Mouse (Mus musculus) stomach, adult 2 months (tissue): ENCODE measurements around the gene H2-Ab1. TPM values are rescaled to one million over a fixed set of nuclear protein-coding genes. Genes with fewer than 3 reads are reported as not detected.

Source experiments
- polyA plus RNA-seq: library from polyadenylated mRNA; depleted of rRNA; stranded (reverse); fragments of >200 nt; gene quantifications from 2 replicates; pipeline ENCODE4 v1.2.3, GENCODE M21; 2012; rRNA removed

The H2-Ab1 gene
- polyA plus RNA-seq = 153 and 391 TPM in 2 replicates

GRCm38 (mm10) chr17:34257594-34258375 lies at the start of gene H2-Ab1:
Gene H2-Ab1 (plus strand): TSS chr17:34257689.

GRCm38 (mm10) chr17:34238706-34239105 lies 18.8 kb upstream of the H2-Ab1 start, which contains the start of gene H2-Ob:
Gene H2-Ob (plus strand): TSS chr17:34238903.

GRCm38 (mm10) chr17:34287648-34288047 lies 30.2 kb downstream of the H2-Ab1 start, which contains the start of gene H2-Aa:
Gene H2-Aa (minus strand): TSS chr17:34287823.

GRCm38 (mm10) chr17:34305380-34306030 lies 48.0 kb downstream of the H2-Ab1 start, which contains the start of gene H2-Eb1:
Gene H2-Eb1 (plus strand): TSS chr17:34305867.

Other genes starting within 250 kb of the H2-Ab1 start
- gene Ring1, start 233.0 kb upstream of the H2-Ab1 start, polyA plus RNA-seq = 16.2 and 20.2 TPM in 2 replicates
- 42.2 and 91.2 TPM in 2 replicates for gene H2-Ke6, start 229.6 kb upstream of the H2-Ab1 start, polyA plus RNA-seq
- 101 and 145 TPM in 2 replicates for gene Slc39a7, start 226.0 kb upstream of the H2-Ab1 start, polyA plus RNA-seq
- 41.3 and 55.6 TPM in 2 replicates for gene Rxrb, start 225.9 kb upstream of the H2-Ab1 start, polyA plus RNA-seq
- 1.1 and 2.3 TPM in 2 replicates for gene Col11a2, start 218.3 kb upstream of the H2-Ab1 start, polyA plus RNA-seq
- 0.70 and 4.2 TPM in 2 replicates for gene H2-Oa, start 165.3 kb upstream of the H2-Ab1 start, polyA plus RNA-seq
- gene H2-DMa, start 138.1 kb upstream of the H2-Ab1 start, polyA plus RNA-seq = 11.1 and 18.4 TPM in 2 replicates
- gene Brd2, start 135.1 kb upstream of the H2-Ab1 start, polyA plus RNA-seq = 49.0 and 51.3 TPM in 2 replicates
- 1.7 and 3.5 TPM in 2 replicates for gene H2-DMb2, start 114.4 kb upstream of the H2-Ab1 start, polyA plus RNA-seq
- gene H2-DMb1, start 104.6 kb upstream of the H2-Ab1 start, polyA plus RNA-seq = 15.8 and 34.6 TPM in 2 replicates
- 9.8 and 12.1 TPM in 2 replicates for gene Tap1, start 70.1 kb upstream of the H2-Ab1 start, polyA plus RNA-seq
- 13.9 and 19.6 TPM in 2 replicates for gene Psmb9, start 69.9 kb upstream of the H2-Ab1 start, polyA plus RNA-seq
- 12.2 and 14.1 TPM in 2 replicates for gene Psmb8, start 60.0 kb upstream of the H2-Ab1 start, polyA plus RNA-seq
- 13.4 and 13.7 TPM in 2 replicates for gene Tap2, start 54.2 kb upstream of the H2-Ab1 start, polyA plus RNA-seq
- gene H2-Ob, start 18.8 kb upstream of the H2-Ab1 start, polyA plus RNA-seq = 0.40 and 0.88 TPM in 2 replicates
- 56.6 and 93.6 TPM in 2 replicates for gene H2-Aa, start 30.1 kb downstream of the H2-Ab1 start, polyA plus RNA-seq
- gene H2-Eb1, start 48.2 kb downstream of the H2-Ab1 start, polyA plus RNA-seq = 28.3 and 43.9 TPM in 2 replicates
- not detected in 2 replicates for gene H2-Eb2, start 68.0 kb downstream of the H2-Ab1 start, polyA plus RNA-seq
- gene Btnl2, start 97.1 kb downstream of the H2-Ab1 start, polyA plus RNA-seq = 0.03 and 0.19 TPM in 2 replicates
- gene Btnl1, start 119.4 kb downstream of the H2-Ab1 start, polyA plus RNA-seq = 0.12 TPM in 1 of 2 replicates, not detected in the other
- 0.17 TPM in 1 of 2 replicates, not detected in the other for gene BC051142, start 141.1 kb downstream of the H2-Ab1 start, polyA plus RNA-seq
- gene Btnl4, start 219.6 kb downstream of the H2-Ab1 start, polyA plus RNA-seq = 1.1 and 1.3 TPM in 2 replicates